ENCODE assay signal across 7 mouse cellular contexts in the genomic region with DNA sequence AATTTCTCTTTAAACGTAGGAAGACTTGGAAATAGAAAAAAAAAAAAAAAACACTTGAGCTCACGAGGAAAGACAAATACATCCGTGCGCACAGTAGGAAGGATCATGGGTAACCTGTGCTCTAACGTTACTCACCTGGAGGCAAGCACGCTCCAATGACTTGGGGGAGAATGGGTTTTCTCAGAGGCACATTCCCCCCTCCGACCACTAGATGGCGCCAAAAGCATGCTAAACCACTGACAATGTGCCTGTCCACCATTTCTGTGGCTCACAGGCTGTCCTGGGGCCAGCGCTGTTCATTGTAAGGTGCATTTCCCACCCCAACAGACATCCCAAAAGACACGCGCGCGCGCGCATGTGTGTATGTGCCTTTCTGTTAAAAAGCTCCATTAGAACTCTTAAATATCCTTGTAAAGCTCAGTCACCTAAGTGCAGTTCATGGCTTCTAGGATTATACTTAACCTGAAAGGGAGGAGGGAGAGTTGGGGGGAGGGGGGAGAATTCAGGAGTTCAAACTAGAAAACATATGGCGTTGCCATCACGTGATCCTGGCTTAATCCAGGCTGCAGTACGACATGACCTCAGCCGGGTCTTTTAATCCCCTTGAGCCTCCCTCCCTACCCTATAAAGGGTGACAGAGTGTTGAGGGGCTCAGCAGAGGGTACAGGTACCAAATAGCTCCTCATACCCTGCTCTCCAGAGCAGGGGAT.
DNase-seq lines count a peak whose midpoint lies in the region; ATAC-seq lines count a peak whose summit lies in the region.

No protein-coding gene starts in this region.

- H3K4me3 ChIP-seq in midbrain, embryonic 15.5 days, result peak overlapping the region; percentile 23

- peak; percentile 58 for DNase-seq in adrenal gland, adult 8-10 months
- DNase-seq in embryo, embryonic 9.5 days (ENCODE audit: extremely low spot score), result peak; percentile 86
- DNase-seq in kidney, adult 11 months, result peak; percentile 76
- DNase-seq in left cerebral cortex, postnatal 4 days, result peak; percentile 90
- DNase-seq in spleen, adult 18-20 months, result peak; percentile 40 to 75

- no peaks in the 10 kb centered on the region for H3K9me3 ChIP-seq in midbrain, embryonic 15.5 days

- peak overlapping the region; percentile 21 for H3K9ac ChIP-seq in midbrain, embryonic 15.5 days

- 2% methylated on average over 19 of the region's 19 CpGs for WGBS in midbrain, embryonic 15.5 days

- no peaks in the 10 kb centered on the region for H3K27me3 ChIP-seq in midbrain, embryonic 15.5 days (replicated peaks)

- ATAC-seq in granulocyte monocyte progenitor cell, adult 5-6 weeks (replicated peaks; ENCODE audit: poor library complexity, severe bottlenecking), result peak; percentile 92
- ATAC-seq in midbrain, embryonic 15.5 days (replicated peaks), result peak; percentile 88

- no peaks in the 10 kb centered on the region for H3K36me3 ChIP-seq in midbrain, embryonic 15.5 days (replicated peaks)

- H3K4me1 ChIP-seq in midbrain, embryonic 15.5 days, result peaks cover 11% of the 10 kb centered on the region

- intact Hi-C loops in left cerebral cortex, postnatal 4 days (cut with DNase I), result loop anchor here (2.0 to 5.0 kb wide), 2 partner anchors 217 to 254 kb away; no protein-coding TSS in a partner anchor

- H3K27ac ChIP-seq in midbrain, embryonic 15.5 days, result no peak overlapping the region

- peak overlapping the region; percentile 47 for H3K4me2 ChIP-seq in midbrain, embryonic 15.5 days
